Mouse (Mus musculus) heart, embryonic 11.5 days (tissue): Measurements from ENCODE around the gene Gm20388. TPM values are rescaled to one million over a fixed set of nuclear protein-coding genes. Genes with fewer than 3 reads are reported as not detected.

Experiments used
- ATAC-seq: fragments of 200-750 bp; cut with Nextera tagmentation; replicated peaks from 2 replicates; pipeline ENCODE4 v1.8.0; 2017; ENCODE audit warnings: moderate library complexity; ENCODE audit not compliant: insufficient number of reproducible peaks, low FRiP score, low TSS enrichment
- H3K27ac ChIP-seq: fragments of 300-500 bp; sonication (generic); 2 replicates; pipeline ENCODE4 v1.5.1; 2014; ENCODE audit warnings: mild to moderate bottlenecking, low read depth, low read length
- H3K27me3 ChIP-seq: fragments of 300-500 bp; sonication (generic); 2 replicates; pipeline ENCODE4 v1.6.1; 2014; ENCODE audit warnings: mild to moderate bottlenecking, low read length, mixed read lengths; ENCODE audit not compliant: control insufficient read depth, insufficient read depth
- H3K36me3 ChIP-seq: fragments of 300-500 bp; sonication (generic); 2 replicates; pipeline ENCODE4 v1.6.1; 2014; ENCODE audit warnings: mild to moderate bottlenecking, low read length, moderate library complexity, mixed read lengths; ENCODE audit not compliant: control insufficient read depth, insufficient read depth
- H3K4me1 ChIP-seq: fragments of 300-500 bp; sonication (generic); 2 replicates; pipeline ENCODE4 v1.6.1; 2014; ENCODE audit warnings: low read length; ENCODE audit not compliant: control insufficient read depth, insufficient read depth
- H3K4me2 ChIP-seq: fragments of 300-500 bp; sonication (generic); 2 replicates; pipeline ENCODE4 v1.6.1; 2014; ENCODE audit warnings: mild to moderate bottlenecking, moderate library complexity
- H3K4me3 ChIP-seq: fragments of 300-500 bp; sonication (generic); 2 replicates; pipeline ENCODE4 v1.5.1; 2014; ENCODE audit warnings: low read depth, low read length
- H3K9ac ChIP-seq: fragments of 300-500 bp; sonication (generic); 2 replicates; pipeline ENCODE4 v1.6.1; 2014; ENCODE audit warnings: mild to moderate bottlenecking, low read depth, low read length, moderate library complexity
- H3K9me3 ChIP-seq: fragments of 300-500 bp; sonication (generic); replicated peaks from 2 replicates; pipeline ENCODE4 v1.6.1; 2016; ENCODE audit warnings: low read length; ENCODE audit not compliant: control insufficient read depth
- WGBS: fragments of 180-500 bp; shearing (Covaris S2); extraction: QIAGEN DNeasy Blood & Tissue Kit; methylation state at CpG from one replicate; pipeline ENCODE4 v1.1.7; 2014; ENCODE audit not compliant: insufficient replicate concordance; 5-methylcytosine and 5-hydroxymethylcytosine counted together
- polyA plus RNA-seq: library from polyadenylated mRNA; unstranded; fragments of >200 nt; fragmentation: Nextera tagmentation; extraction: Ambion mirVana; gene quantifications from 2 replicates; pipeline ENCODE4 v1.2.1, GENCODE M21; 2014

The Gm20388 gene
- polyA plus RNA-seq, 1 experiment from 2014 or later = 6.4 TPM

DNA sequence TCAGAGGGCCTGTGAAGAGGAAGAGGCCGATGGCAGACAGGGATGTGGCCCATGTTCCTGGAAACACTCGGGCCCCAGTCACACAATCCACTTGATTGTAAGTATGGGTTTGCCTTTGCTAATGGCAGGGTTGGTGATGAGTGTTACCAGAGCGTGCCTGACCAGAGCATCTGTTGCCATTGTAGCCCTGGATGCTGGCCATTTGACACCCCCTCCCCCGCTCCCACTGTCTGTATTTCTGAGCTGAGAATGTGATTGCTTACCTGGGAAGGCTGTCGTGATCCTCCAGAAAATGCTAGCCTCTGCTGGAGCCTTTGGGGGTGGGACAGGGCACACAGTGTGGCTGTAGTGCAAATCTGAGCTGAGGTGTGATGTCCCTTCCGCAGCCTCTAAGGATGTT is 962.0 kb downstream of the Gm20388 start:
- ATAC-seq = no peak
- H3K4me1 ChIP-seq = no peaks in the 10 kb centered on the region
- 71% methylated on average over 6 of the region's 6 CpGs for WGBS
- H3K27ac ChIP-seq = no peak overlapping the region
- H3K9ac ChIP-seq = no peak overlapping the region
- H3K9me3 ChIP-seq = no peaks in the 10 kb centered on the region
- no peak overlapping the region for H3K4me2 ChIP-seq
- no peak overlapping the region for H3K4me3 ChIP-seq
- peaks cover 31% of the 10 kb centered on the region for H3K27me3 ChIP-seq
- no peaks in the 10 kb centered on the region for H3K36me3 ChIP-seq

DNA sequence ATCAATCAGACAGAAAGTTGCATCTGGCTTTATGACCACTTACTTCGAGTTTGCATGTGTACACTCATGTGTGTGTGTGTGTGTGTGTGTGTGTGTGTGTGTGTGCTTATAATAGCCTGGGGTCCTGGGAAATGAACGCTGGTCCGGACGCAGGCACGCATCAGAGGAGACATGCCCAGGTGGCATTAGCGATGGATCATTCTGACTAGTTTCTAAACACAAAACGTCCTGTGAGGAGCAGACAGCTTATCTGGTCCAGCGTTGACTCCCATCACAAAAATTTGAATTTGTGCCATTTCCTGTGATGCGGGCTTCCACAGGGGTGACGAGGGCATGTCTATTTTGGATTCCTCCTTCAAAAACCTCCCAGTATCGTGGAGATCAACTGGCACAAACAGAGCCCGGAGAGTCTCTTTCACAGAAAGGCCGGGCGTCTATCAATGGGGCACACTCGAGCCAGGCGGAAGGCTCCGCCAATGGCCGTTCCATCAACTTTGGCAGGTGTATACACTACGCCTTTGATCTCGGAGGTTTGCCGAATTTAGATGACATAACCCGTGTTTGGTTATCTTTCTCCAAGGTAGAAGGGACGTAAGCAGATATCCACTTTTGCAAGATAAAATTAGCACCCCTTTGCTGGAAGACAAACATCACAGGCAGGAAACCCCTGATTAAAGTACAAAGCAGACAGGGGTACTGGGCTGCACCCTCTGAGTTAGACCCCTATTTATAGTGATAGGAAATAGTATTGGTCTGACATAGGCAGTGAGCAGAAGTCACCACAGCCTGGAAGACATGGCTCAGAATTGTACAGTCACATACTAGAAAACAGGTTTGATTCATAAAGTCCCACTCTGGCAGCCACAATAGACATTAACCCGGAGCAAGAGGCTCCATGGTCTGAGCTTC is 965.6 kb downstream of the Gm20388 start:
- Histone ChIP-seq H3K9ac (no peak overlapping the region), H3K36me3 (no peaks in the 10 kb centered on the region), H3K4me2 (no peak overlapping the region), H3K27ac (no peak overlapping the region), H3K4me3 (no peak overlapping the region), H3K27me3 (peaks cover 52% of the 10 kb centered on the region), H3K4me1 (no peaks in the 10 kb centered on the region), H3K9me3 (no peaks in the 10 kb centered on the region)
- ATAC-seq = no peak
- 60% methylated on average over 24 of the region's 24 CpGs for WGBS

DNA sequence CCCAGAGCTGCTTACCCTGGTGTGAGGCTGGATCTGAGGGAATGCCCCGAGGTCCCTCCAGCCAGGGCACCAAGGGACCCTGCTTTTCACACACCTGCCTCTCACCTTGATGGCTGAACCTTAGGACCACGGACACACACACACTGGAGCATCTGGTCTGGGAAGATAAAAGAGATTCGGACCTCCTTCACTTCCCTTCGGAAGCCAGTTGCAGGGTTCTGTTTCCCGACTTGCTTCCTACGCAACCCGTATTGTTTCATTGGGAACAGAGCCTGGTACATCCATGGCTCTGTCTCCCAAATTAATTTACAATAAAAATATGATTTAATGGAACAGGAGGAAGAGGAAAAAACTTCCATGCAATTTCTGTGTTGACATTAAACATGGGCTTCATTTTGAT is 966.4 kb downstream of the Gm20388 start:
- Histone ChIP-seq H3K9me3 (no peaks in the 10 kb centered on the region), H3K36me3 (no peaks in the 10 kb centered on the region), H3K4me2 (no peak overlapping the region), H3K27ac (no peak overlapping the region), H3K4me3 (no peak overlapping the region), H3K9ac (no peak overlapping the region), H3K4me1 (no peaks in the 10 kb centered on the region), H3K27me3 (peaks cover 59% of the 10 kb centered on the region)
- 63% methylated on average over 7 of the region's 7 CpGs for WGBS
- ATAC-seq = no peak

DNA sequence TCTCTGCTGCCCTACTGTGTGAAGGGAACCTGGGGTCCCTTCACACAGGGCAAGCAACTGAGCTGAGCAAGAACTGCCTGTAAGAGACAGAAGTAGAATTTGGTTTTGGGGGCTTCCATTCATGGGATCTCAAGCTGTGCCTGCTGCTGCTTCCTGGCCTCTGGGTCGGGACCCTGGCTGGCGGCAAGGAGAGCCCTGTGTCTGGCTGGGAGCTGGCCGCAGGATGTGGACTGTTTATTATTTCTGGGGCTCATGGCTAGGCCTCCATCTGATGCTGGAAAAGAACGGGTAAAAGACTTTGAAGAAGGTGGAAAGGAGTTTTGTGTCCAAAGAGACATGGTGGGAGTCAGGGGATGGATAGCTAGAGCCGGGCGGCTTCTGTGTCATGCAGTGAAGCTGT is 969.3 kb downstream of the Gm20388 start:
- Histone ChIP-seq H3K27me3 (peaks cover 79% of the 10 kb centered on the region), H3K36me3 (no peaks in the 10 kb centered on the region), H3K9me3 (no peaks in the 10 kb centered on the region), H3K4me2 (no peak overlapping the region), H3K9ac (no peak overlapping the region), H3K27ac (no peak overlapping the region), H3K4me3 (no peak overlapping the region), H3K4me1 (0 out of 2 replicates have a peak, but pooled peaks cover 3% of the 10 kb centered on the region)
- 46% methylated on average over 6 of the region's 6 CpGs for WGBS
- no peak for ATAC-seq

DNA sequence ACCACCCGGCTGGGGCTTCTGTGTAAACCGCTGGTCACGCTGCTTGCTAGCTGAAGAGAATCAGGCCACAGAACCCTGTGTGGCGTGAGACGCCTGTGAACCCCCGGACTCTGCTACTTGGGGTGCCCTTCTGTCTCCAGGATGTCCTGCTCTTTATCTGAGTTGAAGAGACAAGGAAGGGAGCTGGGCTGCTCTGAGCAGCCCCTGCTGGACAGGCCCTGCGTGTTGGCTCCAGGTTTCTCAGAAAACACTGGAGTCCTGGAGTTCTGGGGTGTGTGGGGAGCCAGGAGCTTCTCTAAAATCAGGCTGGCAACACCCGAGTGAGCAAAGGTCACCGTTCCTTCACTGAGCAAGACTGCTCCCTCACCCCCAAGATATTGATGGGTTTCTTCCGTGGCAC is 971.0 kb downstream of the Gm20388 start:
- no peaks in the 10 kb centered on the region for H3K9me3 ChIP-seq
- H3K27ac ChIP-seq = no peak overlapping the region
- H3K27me3 ChIP-seq = peaks cover 82% of the 10 kb centered on the region
- no peaks in the 10 kb centered on the region for H3K36me3 ChIP-seq
- H3K4me2 ChIP-seq = no peak overlapping the region
- 0 out of 2 replicates have a peak, but pooled peaks cover 3% of the 10 kb centered on the region for H3K4me1 ChIP-seq
- 59% methylated on average over 10 of the region's 10 CpGs for WGBS
- ATAC-seq = no peak
- H3K9ac ChIP-seq = no peak overlapping the region
- no peak overlapping the region for H3K4me3 ChIP-seq

DNA sequence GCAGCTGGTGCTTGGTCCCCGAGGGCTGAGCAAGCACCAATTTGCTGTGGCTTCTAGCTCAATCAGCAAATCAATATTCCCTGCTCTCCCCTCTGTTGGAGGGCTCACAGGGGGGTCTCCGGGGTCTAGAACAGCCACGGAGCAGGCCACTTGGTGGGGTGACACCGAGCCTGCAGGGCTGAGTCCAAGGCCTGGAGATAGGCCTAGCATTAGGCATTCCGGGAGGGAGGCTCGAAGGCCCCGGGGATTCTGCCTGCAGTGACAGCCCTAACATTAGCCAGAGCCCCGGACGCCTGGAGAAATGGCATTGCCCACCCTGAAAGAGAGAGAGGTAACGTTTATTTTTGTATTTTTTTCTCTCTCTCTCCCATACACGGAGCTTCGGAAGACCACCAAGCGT is 972.0 kb downstream of the Gm20388 start:
- H3K9me3 ChIP-seq = no peaks in the 10 kb centered on the region
- no peak overlapping the region for H3K9ac ChIP-seq
- no peaks in the 10 kb centered on the region for H3K36me3 ChIP-seq
- no peak overlapping the region for H3K4me3 ChIP-seq
- 0 out of 2 replicates have a peak, but pooled peaks cover 3% of the 10 kb centered on the region for H3K4me1 ChIP-seq
- ATAC-seq = no peak
- no peak overlapping the region for H3K4me2 ChIP-seq
- H3K27ac ChIP-seq = no peak overlapping the region
- H3K27me3 ChIP-seq = peaks cover 85% of the 10 kb centered on the region
- WGBS = 9% methylated on average over 13 of the region's 13 CpGs

DNA sequence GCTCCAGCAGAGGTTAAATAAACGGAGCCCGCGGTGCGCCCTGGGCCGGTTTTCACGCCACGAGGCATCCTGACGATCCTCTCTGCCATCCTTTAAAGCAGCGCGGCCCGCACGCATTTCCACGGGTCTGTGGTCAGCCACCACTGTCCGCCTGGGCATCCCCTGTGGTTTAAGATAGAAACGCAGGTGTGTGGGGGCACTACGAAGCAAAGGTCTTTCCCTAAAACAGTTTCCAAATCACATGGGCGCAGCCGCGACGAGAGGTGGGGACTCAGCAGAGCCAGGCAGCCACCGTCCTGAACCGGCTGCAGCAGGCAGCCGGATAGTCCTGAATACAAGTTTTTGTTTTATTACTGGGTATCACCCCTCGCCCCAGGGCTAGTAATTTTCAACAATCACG is 972.7 kb downstream of the Gm20388 start:
- H3K4me3 ChIP-seq = peak overlapping the region; percentile 21
- H3K4me1 ChIP-seq = 0 out of 2 replicates have a peak, but pooled peaks cover 3% of the 10 kb centered on the region
- H3K27me3 ChIP-seq = peaks cover 89% of the 10 kb centered on the region
- no peaks in the 10 kb centered on the region for H3K9me3 ChIP-seq
- 4% methylated on average over 25 of the region's 25 CpGs for WGBS
- H3K9ac ChIP-seq = no peak overlapping the region
- no peak overlapping the region for H3K27ac ChIP-seq
- peak overlapping the region; percentile 44 for H3K4me2 ChIP-seq
- ATAC-seq = no peak
- H3K36me3 ChIP-seq = no peaks in the 10 kb centered on the region

DNA sequence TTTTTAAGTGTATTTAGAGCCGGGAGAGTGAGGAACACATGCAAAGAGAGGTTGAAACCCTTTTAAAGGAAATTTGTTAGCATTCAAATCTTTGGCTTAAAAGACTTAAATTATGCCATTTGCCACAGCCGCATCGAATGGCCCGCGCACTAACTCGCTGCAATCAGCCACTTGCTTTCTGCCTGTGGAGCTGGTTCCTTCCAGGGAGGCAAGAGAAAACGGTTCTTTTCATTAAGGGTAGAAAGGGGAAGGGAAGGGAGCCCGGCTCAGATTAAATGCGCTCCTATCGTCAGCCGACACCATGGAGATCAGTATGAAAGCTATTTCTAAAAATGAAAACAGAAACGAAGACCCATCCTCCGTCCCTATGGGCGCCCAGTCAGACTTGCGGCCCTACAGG is 973.2 kb downstream of the Gm20388 start:
- Histone ChIP-seq H3K36me3 (no peaks in the 10 kb centered on the region), H3K9me3 (no peaks in the 10 kb centered on the region), H3K27ac (no peak overlapping the region), H3K4me2 (no peak overlapping the region; the same call in 1 of the 2 replicates), H3K9ac (no peak overlapping the region), H3K4me3 (no peak overlapping the region), H3K27me3 (peaks cover 90% of the 10 kb centered on the region), H3K4me1 (0 out of 2 replicates have a peak, but pooled peaks cover 3% of the 10 kb centered on the region)
- no peak for ATAC-seq
- WGBS = 12% methylated on average over 15 of the region's 15 CpGs

DNA sequence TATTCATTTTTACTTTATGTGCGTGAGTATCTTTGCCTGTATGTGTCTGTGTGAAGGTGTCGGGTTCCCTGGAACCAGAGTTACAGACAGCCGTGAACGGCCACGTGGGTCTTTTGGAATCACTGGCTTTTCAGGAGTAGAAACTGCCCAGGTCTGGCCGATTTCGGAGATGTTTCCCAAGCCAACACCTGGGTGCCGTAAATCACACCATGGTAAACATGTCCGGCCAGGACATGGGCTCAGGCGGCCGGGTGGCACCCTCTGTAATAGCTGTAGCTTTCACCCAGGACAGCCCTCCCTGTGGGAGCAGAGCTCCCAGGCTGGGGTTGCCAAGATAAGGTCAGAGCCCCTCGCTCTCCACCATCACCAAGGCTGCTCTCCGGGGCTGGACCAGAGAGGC is 974.2 kb downstream of the Gm20388 start:
- H3K4me3 ChIP-seq = no peak overlapping the region
- H3K4me1 ChIP-seq = 0 out of 2 replicates have a peak, but pooled peaks cover 3% of the 10 kb centered on the region
- no peak overlapping the region for H3K4me2 ChIP-seq
- peaks cover 91% of the 10 kb centered on the region for H3K27me3 ChIP-seq
- H3K9me3 ChIP-seq = no peaks in the 10 kb centered on the region
- no peak overlapping the region for H3K9ac ChIP-seq
- 38% methylated on average over 13 of the region's 13 CpGs for WGBS
- no peak for ATAC-seq
- H3K36me3 ChIP-seq = no peaks in the 10 kb centered on the region
- H3K27ac ChIP-seq = no peak overlapping the region
